Mouse (Mus musculus): Measurements from ENCODE around the gene Tmigd3.

GRCm38 (mm10) chr3:105857513-105857912, 13.2 kb upstream of the Tmigd3 start:
- no peak for TF ChIP-seq CTCF (IDR thresholded peaks at IDR 0.05; ENCODE audit: borderline replicate concordance, control insufficient read depth, extremely low read depth, insufficient read depth, low read length, poor library complexity)
- TF ChIP-seq POLR2A (IDR thresholded peaks at IDR 0.05; ENCODE audit: control insufficient read depth, extremely low read depth, insufficient read depth, low read length, poor library complexity) = no peak
